Mouse (Mus musculus) megakaryocyte, embryonic 14.5 days (primary cell): Measurements from ENCODE around the gene Tbc1d4.

Source experiments
- FLI1 ChIP-seq: IDR thresholded peaks from 2 replicates; pipeline ENCODE4 v1.6.1; 2012; ENCODE audit warnings: low read length, inconsistent platforms, mixed read lengths
- GATA1 ChIP-seq: IDR thresholded peaks from 3 replicates; pipeline ENCODE4 v1.6.1; 2012; ENCODE audit warnings: mixed read lengths, low read length, inconsistent platforms, borderline replicate concordance

GRCm38 (mm10) chr14:101541863-101542262, 67.1 kb downstream of the Tbc1d4 start:
- TF ChIP-seq GATA1 (no peak), FLI1 (no peak)
